Mouse (Mus musculus) layer of hippocampus, postnatal 36 days (tissue): ENCODE measurements around the gene Guca2b. TPM values are rescaled to one million over a fixed set of nuclear protein-coding genes. Genes with fewer than 3 reads are reported as not detected.

ENCODE experiments used
- DNase-seq, 2 experiments: peaks; one replicate each; pipeline ENCODE4 v3.0.0; 2022
- total RNA-seq, 2 experiments: library from RNA; stranded (reverse); gene quantifications; 2 replicates each; pipeline ENCODE4 v1.2.3; 2021

Guca2b gene
- not detected for total RNA-seq

DNA sequence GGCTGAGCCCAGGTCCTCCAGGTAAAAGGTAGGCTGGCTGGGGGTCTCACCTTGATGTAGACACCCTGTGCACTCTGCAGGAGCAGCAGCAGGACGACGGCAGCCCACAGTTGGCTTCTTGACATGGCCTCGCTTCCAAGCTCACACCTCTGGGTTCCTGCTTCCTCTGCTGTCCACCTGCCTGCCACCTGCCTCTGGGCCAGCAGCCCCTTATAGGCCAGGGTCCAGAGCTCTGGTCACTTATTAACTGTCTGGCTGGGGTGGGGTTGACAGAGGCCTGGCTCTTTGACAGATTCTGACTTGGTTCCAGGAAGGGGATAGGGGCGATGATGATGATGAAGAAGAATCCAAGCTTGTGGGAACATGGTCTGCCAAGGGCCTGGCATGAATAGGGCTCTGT lies at the start of gene Guca2b:
TSS of gene Guca2b (minus strand) at position 224 of the 400 bp plus-strand sequence.
- DNase-seq = no peak

DNA sequence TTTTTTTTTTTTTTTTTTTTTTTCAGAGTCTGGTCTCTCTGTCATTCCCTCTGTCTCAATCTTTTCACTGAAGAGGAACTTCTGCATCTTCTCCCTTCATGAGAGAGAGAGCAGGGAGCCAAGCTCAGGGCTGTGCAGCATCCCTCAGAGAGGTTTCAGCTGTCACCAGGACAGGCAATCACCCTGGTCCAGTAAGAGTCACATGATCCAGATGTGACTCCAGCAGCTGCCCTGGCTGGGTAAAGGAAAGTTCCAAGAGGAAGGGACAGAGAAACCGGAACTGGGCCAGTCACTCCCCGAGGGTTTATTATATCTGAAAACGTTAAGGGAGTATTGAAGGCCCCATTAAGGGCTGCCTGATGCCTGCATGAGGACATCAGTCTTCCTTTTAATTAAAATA lies 49.0 kb upstream of the Guca2b start:
- no peak for DNase-seq

DNA sequence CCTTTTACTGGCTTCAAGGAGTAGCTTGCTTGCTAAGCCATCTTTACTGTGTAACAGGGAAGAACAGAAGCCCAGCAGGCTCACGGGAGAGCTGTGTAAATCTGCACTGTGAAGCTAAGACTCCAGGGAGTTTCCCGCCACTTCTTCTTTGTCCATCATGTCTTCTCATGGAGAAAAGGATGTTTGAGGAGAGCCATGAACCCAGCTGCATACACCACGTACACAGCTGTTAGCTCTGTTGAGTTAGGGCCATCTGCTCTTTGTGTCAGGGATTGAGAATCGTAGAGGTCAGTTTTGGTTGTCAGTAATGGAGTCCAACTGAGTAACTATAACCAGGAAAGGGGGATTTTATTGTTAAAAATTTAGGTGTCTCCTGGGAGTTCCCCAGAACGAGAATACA lies 48.6 kb upstream of the Guca2b start:
- DNase-seq = no peak

DNA sequence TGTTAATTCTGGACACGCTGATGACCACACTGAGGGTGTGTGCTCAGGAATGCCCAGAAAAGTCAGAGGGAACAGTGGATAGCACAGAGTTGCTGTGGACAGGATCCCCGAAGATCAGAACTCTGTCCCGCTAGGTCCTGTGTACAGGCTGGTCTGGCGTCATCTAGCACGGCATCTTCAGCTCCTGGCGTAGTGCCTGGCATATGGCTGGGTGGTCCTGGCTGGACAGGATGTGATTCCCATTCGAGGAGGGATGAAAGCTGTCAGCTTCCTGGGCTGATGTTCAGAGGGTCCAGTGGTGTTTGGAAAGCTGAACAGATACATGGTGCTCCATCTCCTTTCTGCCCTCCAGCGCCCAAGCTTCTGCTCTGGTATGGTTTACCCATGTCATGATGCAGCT lies 45.2 kb upstream of the Guca2b start:
- DNase-seq = no peak

DNA sequence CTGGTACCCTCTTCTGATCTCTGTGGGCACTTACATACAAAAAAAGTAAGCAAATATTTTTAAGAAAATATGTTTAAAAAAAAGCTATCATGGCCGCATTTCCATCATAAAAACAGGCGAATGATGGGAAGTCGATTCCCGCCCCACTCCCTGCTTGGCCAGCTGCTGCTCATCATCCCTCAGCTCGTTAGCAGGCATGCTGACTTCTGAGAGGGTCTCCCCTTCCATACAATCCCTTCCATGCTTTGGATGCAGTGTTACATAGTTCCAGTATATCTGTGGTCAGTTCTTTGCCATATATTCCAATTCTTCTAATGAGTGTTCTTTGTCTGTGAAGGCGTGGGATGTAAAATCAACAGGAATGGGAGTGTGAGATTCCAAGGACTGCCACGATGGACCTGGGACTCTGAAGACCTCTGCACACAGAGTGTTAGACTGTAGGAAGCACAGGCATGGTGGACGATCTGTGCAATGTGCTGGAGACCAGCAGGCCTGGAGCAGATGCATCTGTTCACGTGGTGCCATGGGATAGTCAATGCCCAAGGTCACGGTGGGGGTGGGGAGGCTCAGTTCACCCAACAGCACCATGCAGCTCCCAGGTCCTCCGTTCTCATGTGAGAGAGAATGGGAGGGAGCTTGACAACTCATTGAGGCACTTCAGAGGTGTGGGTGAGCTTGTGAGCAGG lies 42.7 kb upstream of the Guca2b start:
- no peak for DNase-seq

DNA sequence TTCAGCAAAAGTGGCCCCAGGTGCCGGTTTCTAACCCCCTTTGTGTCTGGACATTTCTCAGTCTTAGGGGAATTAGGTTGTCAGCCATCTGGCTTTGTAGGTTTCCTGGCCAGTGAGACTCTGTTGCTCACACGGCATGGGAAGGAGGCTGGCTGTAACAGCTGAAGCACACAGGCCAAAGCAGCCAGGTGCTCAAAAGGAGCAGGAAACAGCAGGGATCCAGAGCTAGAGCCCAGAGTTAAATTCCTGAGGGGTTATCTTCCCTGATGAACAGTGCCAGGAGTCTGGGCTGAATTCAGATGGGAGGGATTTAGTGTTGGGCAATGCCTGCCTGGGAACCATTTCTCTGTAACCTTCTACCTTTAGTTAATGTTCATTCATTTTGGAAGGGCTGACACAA lies 39.6 kb upstream of the Guca2b start:
- no peak for DNase-seq

DNA sequence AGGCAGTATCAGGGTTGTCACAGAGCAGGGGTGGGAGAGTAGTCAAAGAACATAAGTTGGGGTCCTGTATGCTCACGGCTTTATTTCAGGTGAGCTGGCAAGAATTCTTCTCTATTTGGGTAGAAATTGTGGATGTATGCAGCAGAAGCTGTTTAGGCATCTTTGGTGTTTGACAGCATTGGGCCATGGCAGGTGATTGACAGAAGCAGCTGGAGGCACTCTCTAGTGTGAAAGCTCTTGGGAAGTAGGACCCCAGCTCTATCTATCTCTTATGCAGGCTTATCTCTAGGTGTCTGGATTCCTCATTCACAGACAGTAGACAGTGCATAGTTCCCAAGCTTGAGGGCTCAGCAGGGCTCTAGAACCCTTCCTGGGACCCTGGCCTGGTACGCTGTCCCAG lies 27.0 kb upstream of the Guca2b start:
- DNase-seq = no peak

DNA sequence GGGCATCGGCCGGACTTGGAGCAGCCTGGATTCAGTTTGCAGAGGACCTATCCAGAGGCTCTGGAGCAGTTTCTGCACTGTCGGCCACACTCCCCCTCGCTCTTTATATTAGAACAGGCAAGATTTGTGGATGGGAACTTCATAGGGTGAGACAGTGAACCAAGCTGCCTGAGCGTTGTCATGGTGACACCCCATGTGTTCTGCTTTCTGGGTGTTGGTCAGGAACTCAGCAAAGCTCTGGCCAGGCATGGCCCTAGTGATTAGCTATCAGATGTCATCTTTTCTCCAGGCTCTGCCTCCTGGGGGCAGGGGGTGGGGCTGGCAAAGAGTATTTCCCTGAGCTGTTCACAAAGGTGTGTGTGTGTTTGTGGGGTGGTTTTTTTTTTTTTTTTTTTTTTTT lies 23.8 kb upstream of the Guca2b start:
- DNase-seq = no peak

DNA sequence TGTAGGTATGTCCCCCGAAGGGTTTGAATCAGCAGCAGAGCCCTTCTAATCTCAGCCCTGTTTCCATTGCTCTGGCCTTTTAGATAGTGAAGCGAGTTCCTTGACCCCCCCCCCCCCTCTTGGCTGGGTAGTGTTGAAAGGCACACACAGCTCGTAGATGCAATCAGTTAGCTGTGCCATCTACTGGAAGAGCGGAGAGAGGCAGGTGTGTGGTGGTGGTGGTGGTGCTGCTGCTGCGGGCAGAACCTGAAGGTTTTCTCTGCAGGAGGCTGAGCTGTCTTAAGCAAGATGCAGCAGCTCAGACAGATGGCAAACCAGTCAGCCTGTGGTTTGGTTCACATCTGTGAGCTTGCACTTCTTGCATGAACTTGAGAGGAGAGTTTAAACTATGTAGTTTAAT lies 13.9 kb upstream of the Guca2b start:
- DNase-seq = no peak

DNA sequence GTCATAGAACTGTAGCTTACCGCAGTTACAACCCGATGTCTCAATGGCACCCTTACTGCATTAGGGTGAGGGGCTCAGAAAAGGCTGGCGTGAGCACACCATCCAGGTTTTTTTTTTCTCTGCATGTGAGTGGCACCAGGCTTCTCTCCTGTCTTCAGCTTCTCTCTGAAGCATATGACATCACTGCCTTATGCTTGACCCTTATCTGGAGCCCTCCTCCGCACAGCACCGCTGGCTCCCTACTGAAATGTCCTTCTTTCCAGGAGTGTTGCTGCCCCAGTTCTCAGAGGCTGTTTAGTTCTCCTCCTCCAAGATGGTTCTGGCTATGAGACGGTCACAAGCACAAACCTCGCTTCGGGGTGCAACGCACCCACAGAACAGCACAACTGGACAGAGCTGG lies 12.4 kb upstream of the Guca2b start:
- DNase-seq = no peak

DNA sequence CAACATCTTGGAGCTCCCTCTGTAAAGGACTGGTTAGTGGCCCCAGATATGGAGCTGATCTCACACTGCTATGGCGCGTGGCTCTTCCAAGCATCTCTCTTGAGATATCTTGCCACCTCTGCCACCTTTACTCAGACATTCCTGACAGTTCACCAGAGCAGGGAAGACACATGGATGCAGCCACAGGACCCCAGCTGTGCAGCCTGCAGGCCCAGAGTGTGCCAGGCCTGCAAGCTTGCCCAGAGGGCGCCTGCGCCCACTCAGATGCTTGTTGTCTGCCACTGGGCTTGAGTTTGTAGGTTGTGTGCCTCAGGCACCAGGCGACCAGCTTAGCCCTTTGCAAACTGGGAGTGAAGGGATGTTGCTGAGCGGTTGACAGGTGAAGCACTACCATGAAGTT lies 12.0 kb upstream of the Guca2b start:
- no peak for DNase-seq

DNA sequence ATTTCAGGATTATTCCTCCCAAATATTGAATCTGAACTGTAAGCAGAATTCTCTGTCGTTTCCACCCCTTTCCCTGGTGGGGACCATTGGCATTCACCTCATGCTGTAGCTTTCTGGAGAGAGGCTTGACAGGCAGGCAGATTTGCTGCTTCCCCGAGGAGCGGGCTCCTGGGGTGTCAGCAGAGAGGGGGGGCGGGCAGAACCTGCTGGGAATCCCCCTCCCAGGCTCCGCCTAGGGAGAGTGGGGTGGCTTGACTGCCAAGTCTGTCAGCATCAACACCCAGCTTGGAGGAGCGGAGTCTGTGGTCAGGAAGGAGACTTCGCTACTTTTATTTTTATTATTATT lies 11.4 kb upstream of the Guca2b start:
- DNase-seq = no peak

DNA sequence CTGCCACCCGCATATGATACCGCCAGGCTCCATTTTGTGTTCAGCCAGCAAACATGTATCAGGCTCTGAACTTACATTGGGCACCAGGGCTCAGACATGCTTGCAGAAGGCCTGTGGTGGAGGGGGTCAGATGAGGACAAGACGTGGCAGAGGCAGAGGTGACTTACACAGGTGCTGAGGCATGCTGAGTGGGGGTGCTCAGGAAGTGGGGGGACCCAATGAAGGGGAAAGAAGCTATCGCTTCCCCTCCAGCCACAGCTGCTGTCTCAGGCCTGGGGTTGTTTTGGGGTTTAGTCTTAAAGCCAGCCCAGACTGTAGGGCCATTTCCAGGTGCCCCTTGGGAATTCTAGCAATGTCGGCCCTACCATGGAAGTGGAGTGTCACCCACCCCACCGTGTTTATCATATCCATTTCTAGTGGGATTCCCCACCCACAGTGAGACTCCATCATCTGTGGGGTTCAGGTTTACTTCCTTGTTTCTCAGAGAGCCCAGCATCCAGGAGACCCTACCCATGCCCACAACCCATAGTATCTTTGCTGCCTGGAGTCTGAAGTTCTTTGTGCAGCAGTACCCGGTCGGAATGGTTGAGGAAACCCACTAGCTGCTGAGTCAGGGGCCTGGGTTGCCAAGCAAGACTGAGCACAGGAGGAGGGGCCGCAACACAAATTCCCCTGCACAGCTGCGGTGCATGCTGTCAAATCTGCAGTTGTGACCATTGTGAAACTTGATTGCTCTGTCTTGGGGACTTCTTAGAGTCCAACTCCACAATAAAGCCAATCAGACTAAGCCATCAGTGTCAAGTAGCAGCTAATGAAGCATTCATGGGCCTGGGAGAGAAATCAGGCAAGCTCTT lies 10.8 kb upstream of the Guca2b start:
- no peak for DNase-seq

DNA sequence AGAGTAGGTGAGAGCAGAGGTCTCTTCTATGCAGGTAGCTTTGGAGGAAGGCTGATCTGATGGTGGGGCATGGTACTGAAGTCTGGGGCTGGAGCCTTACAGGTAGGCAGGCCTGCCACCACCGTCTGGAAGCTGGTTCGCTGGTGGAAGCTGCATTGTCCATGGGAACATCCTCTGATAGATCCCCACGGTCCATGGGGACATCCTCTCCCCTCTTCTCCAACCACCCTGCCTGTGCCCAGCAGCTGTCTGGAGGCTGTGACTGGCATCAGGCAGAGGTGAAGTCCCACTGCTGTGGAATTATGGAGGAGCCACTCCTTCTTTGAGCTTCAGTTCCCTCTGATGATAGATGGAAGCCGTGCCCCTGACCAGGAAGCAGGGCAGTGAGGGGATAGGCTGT lies 9.8 kb upstream of the Guca2b start:
- no peak for DNase-seq

DNA sequence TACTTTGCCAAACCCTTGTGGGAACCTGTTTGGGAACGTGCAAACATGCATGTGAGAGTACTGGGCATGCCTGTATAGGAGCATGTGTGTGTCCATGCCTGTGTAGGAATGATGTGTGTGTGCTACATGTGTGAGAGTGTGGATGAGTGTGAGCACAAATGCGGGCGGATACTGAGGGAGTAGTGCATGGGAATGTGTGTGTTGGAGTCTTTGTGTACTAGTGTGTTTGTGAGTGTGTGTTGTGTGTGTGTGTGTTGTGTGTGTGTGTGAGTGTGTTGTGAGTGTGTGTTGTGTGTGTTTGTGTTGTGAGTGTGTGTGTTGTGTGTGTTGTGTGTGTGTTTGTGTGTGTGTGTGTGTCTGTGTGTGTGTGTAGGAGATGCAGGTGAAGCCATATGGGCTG lies 9.4 kb upstream of the Guca2b start:
- DNase-seq = no peak

DNA sequence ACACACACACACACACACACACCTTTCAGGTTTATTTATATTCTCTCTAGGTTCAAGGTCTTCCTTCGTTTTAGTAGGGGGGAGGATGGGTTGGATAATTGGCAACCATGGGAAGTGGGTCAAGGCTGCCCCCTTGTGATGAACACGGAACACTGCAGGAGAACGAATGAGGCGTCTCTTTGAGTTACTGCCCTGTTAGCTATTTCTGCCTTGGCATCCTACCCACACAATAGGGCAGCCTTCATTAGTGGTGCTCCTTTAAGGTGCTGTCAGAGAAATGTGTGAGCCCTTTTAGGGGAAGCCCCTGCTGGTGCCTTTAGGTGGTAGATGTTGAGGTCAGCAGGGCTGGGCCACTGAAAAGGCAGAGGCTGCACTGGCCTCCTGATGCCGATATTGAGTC lies 8.7 kb upstream of the Guca2b start:
- peak in 1 of 2 experiments; percentile 44 for DNase-seq

DNA sequence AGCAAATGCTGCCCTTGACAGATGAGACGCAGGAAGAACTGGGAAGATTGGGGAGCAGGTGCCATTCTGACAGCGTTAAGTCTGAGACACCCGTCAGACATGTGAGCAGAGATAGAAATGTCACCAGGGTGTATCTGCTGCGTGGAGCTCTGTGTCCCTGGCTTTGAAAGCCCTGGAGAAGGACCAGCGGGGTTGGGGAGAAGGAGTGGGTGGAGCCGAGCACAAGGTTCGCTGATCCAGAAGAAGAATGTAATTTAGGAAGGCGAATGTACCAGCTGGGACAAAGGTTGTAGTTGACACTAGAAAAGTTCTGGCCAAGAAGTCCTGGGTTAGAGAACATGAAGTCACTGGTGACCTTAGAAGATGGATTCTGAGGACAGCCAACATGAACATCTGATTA lies 7.4 kb upstream of the Guca2b start:
- DNase-seq = no peak

DNA sequence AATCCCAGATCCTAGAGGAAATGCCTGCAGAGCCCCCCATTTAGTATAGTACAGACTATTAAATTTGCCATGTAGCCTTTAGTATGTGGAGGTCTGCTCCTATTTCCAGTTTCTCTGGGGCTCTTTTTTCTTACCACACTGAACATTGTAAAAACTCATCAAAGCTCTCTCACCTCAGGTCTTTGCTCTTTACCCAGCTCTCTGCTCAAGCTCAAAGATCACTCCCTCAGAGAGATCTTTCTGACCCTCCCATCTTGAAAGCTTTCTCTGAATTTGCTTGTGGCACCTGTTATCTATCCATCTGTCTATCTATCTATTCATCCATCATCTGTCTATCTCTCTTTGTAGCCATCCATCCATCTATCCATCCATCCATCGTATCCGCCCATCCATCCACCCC lies 6.4 kb upstream of the Guca2b start:
- DNase-seq = no peak

DNA sequence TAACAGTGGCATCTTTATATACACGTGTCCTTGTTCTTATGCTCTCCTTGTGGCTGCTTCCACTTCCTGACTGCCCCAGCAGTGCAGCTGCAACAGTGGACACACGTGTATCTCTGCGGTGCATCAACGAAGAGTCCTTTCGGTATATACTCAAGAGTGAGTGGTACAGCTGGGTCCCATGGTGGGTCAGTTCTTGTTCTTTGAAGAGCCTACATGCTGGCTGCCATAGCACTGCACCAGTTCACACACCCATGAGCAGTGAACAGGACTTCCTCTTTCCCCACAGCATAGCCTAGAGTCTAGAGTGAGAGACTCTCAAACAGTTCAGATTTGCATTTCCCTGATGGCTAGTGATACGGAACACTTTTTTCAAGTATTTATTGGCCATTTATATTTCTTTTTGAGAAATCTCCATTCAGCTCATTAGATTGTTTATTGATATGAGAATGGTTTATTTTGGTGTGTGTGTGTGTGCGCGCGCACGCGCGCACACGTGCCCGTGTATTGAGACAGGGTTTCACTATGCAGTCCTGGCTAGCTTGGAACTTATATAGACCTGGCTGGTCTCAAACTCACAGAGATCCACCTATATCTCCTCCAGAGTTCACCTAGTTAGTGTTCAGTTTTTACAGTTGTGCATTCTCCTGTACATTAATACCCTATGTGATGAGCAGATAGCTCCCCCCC lies 4.8 kb upstream of the Guca2b start:
- DNase-seq = no peak

DNA sequence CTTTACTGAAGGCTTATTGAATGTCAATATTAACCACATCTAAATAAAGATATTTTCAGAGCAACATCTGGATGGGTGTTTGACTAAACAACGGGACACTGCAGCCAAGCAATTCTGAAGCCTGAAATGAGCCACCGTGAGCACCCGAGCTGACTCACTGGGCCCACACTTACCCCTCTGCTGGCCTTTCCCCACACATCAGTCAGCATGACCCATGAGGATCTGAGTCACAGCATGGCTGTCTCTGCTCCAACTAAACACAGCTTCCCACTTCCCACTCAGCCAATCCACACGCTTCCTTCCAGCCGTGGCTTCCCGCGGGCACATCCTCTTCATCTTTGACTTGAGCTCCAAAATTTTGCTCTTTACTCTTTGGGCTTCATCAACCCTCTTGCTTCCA lies 4.2 kb upstream of the Guca2b start:
- no peak for DNase-seq

DNA sequence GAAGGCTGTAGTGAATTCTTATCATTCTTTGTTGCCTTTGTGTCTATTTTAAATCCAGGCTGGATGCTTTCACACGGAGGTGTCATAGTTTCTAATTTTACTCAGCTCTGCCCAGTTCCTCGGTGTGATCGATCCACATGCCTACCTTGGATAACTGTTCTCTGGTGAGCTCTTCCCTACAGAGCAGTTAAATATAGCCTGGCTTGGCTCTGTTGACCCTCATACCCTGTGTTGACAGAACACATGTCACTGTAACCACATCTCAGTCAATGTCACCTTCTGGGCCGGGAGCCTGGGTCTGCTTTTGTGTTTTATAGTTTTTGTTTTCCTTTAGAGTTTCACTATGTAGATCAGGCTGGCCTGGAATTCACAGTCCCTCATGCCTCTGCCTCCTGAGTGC lies 3.4 kb upstream of the Guca2b start:
- no peak for DNase-seq

DNA sequence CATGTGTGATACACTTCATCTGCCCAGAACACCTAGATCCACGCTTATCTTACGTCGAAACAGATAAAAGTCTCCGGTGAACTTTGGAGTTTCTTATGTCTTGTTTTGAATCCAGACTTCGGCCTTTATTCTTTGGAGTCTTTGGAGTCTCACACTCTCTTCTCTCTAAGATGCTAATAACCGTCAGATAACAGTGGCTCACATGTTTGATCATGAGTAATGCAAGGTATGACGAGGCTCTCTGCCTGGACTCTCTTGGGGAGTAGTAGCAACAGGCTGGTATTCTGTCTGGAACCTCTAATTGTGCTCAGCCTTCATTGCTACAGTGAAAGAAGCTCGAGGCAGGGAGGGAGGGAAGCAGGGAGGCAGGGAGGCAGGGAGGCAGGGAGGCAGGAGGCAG lies 1.3 kb upstream of the Guca2b start:
- no peak for DNase-seq

DNA sequence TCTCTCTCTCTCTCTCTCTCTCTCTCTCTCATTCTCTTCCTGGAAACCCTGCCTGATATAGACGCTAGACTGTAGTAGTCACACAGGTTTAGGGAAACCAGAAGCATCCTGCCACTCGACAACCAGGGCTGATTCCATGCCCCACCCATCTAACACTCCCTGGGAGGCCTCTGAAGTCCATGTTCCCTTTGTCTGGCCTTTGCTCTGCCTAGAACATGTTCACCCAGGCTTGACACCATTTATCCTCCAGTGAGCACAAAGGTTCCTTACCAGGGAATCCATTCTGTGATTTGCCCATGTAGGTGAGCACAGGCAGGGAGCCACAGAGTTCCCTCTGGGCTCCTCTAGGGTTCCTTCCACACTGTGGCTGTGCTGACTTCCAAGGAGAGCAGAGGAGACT lies 508 bp downstream of the Guca2b start:
- no peak for DNase-seq

DNA sequence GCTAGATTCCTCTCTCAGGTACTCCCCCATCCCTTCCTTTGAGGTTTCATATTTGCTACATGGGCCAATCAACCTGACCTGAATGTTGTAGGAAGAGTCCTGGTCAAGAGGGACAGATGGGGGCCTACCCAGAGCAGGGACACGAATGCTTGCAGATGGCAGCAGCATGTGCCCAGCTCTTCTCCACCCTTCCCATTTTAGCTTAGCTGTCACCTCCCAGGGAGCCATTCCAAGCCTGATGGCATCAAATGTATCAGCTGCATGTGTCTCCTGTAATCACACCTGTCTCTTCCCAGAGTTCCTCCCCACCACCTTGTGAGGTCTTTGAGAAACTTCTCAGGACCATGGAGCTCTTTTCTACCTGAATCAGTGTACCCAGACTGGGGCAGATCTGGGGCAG lies 1.7 kb downstream of the Guca2b start:
- DNase-seq = no peak
